Mouse (Mus musculus) central nervous system, embryonic 11.5 days (tissue): ENCODE data around the gene Bach2. TPM values are rescaled to one million over a fixed set of nuclear protein-coding genes. Genes with fewer than 3 reads are reported as not detected.

Source experiments
- polyA plus RNA-seq: library from polyadenylated mRNA; depleted of rRNA; stranded (reverse); fragments of >200 nt; gene quantifications from 2 replicates; pipeline ENCODE4 v1.2.3, GENCODE M21; 2012; rRNA removed

Gene Bach2
- polyA plus RNA-seq: 11.0 and 15.4 TPM in 2 replicates

DNA sequence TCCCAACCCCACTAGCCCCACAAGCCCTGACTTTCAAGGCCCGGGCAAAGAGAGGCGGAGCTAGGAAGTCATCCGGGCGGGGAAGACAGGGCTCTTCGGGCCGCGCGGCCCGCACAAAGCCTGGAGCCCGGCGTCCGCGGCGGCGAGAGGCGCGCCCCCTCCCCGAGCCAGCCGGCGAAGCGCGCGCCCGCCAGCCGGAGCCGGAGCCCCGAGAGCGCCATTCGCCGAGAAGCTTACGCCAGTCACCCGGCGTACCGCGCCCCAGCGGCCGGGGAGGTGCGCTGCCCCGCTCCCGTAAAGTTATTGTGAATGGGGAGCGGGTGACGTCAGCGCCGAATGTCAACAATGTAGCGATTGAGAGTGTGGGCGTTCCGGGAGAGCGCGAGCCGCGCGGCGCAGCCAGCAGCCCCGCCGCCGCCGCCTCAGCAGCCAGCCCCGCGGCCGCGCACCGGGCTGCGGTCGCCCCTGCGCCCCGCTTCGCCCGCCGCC is at the start of gene Bach2:
TSS of gene Bach2 (plus strand) at position 439 of the 489 bp plus-strand sequence.

DNA sequence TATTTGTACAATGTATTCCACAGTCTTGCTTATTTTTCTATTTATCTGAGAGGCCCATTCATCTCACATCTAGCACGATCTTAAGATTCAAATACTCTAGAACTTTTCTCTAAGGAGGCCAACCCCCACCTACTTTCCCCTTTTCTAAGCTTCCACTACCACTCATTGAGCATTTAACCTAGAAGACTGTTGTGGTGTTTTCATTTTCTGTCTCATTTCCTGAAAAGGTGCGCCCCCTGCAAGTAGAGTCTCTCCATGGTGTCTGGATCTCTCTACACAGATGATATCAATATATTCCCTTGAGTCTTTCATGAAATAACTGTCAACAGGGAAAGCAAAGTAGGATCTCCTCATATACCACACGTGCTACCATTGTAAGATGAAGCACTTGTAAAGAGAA is 364.1 kb downstream of the Bach2 start, which contains the start of gene Gja10:
TSS of gene Gja10 (minus strand) at position 101 of the 400 bp plus-strand sequence.

DNA sequence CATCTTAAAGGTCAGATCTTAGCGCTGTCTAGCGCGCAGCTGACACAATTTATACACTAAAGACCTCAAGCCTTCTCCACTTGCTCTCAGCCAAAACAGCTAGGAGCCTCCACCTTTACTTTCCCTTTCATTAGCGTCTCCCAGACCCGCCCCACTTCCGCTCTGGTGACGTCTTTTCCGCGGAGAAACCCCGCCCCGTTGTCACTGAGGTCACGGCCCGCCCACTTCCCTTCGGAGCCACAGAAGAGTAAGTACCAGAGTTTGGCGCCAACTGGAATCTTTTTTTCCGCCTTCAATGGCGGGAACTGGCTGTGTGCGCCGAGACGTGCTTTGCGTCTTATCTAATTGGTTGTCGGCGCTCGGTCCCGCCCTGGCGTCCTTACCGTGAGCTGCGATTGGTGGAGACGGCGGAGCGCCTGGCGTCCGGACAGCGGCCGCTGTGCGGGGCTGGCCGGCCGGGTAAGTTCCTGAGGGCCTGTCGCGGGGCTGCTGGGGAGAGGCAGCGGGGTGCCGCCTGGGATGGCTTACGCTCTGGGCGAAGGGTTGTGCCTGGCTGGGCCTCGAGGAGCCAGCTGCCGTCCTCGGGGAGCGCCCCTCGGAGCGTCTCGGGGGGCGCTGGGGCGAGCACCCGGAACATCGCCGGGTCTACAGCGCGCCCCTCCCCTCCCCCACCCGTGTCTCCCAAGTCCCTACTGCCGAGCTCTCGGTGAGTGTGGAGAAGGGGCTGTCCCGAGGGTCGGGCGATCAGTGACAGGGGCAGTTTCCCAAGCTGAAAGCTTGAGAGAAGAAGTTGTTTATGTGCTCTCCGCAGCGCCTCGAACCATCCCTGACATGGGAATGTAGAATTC is 376.7 kb downstream of the Bach2 start, which contains the start of gene Casp8ap2:
TSS of gene Casp8ap2 (plus strand) at position 418 of the 848 bp plus-strand sequence.

